Mouse (Mus musculus): ENCODE results near the gene Zdhhc1. TPM values are rescaled to one million over a fixed set of nuclear protein-coding genes. Genes with fewer than 3 reads are reported as not detected.

Gene Zdhhc1
- polyA plus RNA-seq, 1 experiment from 2014 or later = 15.0 TPM

DNA sequence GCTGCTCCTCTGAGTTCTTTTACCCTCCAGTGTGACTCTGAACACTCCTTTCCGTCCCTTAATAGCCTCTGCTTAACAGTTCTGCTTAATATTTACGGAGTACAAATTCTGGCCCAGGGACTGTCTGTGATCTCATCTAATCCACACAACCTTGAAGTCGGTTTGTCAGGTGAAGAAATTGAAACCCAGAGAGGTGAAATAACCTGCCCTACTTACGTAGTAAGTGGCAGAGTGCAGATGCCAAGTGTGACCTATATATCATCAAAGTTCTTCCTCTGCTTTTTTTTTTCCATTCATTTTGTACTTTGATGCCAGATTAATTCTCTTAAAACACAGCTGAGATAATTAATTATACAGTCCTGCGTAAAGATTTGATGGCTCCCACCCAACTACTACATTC lies 62.6 kb downstream of the Zdhhc1 start:
- DNase-seq (ENCODE audit: low spot score) (no peak), ATAC-seq (replicated peaks; ENCODE audit: insufficient number of reproducible peaks, low FRiP score, low TSS enrichment, low read depth) (no peak)

GRCm38 (mm10) chr8:105433511-105433910 lies 63.2 kb downstream of the Zdhhc1 start:
- WGBS = 53% methylated on average over 5 of the region's 5 CpGs

More for the DNA sequence above, 62.6 kb downstream of the Zdhhc1 start:
- Histone ChIP-seq H3K4me2 (ENCODE audit: low read depth, low read length) (no peak overlapping the region), H3K4me1 (ENCODE audit: control insufficient read depth, insufficient read depth, low read length) (no peaks in the 10 kb centered on the region; the same call in 1 of the 2 replicates), H3K9me3 (replicated peaks; ENCODE audit: control insufficient read depth, low read length) (no peaks in the 10 kb centered on the region), H3K27ac (replicated peaks; ENCODE audit: low read depth, low read length) (no peak overlapping the region), H3K4me3 (ENCODE audit: low read depth, low read length) (no peak overlapping the region), H3K36me3 (replicated peaks; ENCODE audit: control insufficient read depth, insufficient read depth, low read depth, low read length) (no peaks in the 10 kb centered on the region), H3K9ac (replicated peaks; ENCODE audit: low read length) (no peak overlapping the region), H3K27me3 (ENCODE audit: control insufficient read depth, insufficient read depth, low read length) (no peaks in the 10 kb centered on the region)
- WGBS = 69% methylated on average over 5 of the region's 5 CpGs

GRCm38 (mm10) chr8:105433021-105433420 lies 63.7 kb downstream of the Zdhhc1 start:
- DNase-seq (ENCODE audit: low spot score) = no peak

More at GRCm38 (mm10) chr8:105433511-105433910, 63.2 kb downstream of the Zdhhc1 start:
- H3K27ac ChIP-seq (replicated peaks; ENCODE audit: low read depth, low read length) = no peak overlapping the region
- H3K4me1 ChIP-seq (ENCODE audit: control insufficient read depth, insufficient read depth, low read length) = no peaks in the 10 kb centered on the region; the same call in 1 of the 2 replicates
- H3K36me3 ChIP-seq (replicated peaks; ENCODE audit: control insufficient read depth, insufficient read depth, low read depth, low read length) = no peaks in the 10 kb centered on the region
- H3K9ac ChIP-seq (replicated peaks; ENCODE audit: low read length) = no peak overlapping the region
- no peak for ATAC-seq (replicated peaks; ENCODE audit: insufficient number of reproducible peaks, low FRiP score, low TSS enrichment, low read depth)
- no peaks in the 10 kb centered on the region for H3K9me3 ChIP-seq (replicated peaks; ENCODE audit: control insufficient read depth, low read length)
- H3K27me3 ChIP-seq (ENCODE audit: control insufficient read depth, insufficient read depth, low read length) = no peaks in the 10 kb centered on the region
- no peak overlapping the region for H3K4me2 ChIP-seq (ENCODE audit: low read depth, low read length)
- DNase-seq (ENCODE audit: low spot score) = no peak
- H3K4me3 ChIP-seq (ENCODE audit: low read depth, low read length) = no peak overlapping the region

GRCm38 (mm10) chr8:105431743-105432515 lies 64.8 kb downstream of the Zdhhc1 start:
- Histone ChIP-seq H3K9me3 (replicated peaks; ENCODE audit: control insufficient read depth, low read length) (no peaks in the 10 kb centered on the region), H3K4me2 (ENCODE audit: low read depth, low read length) (no peak overlapping the region), H3K27ac (replicated peaks; ENCODE audit: low read depth, low read length) (no peak overlapping the region), H3K27me3 (ENCODE audit: control insufficient read depth, insufficient read depth, low read length) (no peaks in the 10 kb centered on the region), H3K4me3 (ENCODE audit: low read depth, low read length) (no peak overlapping the region), H3K36me3 (replicated peaks; ENCODE audit: control insufficient read depth, insufficient read depth, low read depth, low read length) (no peaks in the 10 kb centered on the region), H3K9ac (replicated peaks; ENCODE audit: low read length) (no peak overlapping the region), H3K4me1 (ENCODE audit: control insufficient read depth, insufficient read depth, low read length) (no peaks in the 10 kb centered on the region; the same call in 1 of the 2 replicates)
- ATAC-seq (replicated peaks; ENCODE audit: insufficient number of reproducible peaks, low FRiP score, low TSS enrichment, low read depth) (no peak), DNase-seq (ENCODE audit: low spot score) (no peak)
- WGBS = 48% methylated on average over 7 of the region's 7 CpGs

More at GRCm38 (mm10) chr8:105433021-105433420, 63.7 kb downstream of the Zdhhc1 start:
- no peak overlapping the region for H3K4me3 ChIP-seq (ENCODE audit: low read depth, low read length)
- no peaks in the 10 kb centered on the region for H3K9me3 ChIP-seq (replicated peaks; ENCODE audit: control insufficient read depth, low read length)
- 38% methylated on average over 6 of the region's 6 CpGs for WGBS
- no peak overlapping the region for H3K4me2 ChIP-seq (ENCODE audit: low read depth, low read length)
- no peak overlapping the region for H3K9ac ChIP-seq (replicated peaks; ENCODE audit: low read length)
- no peak for ATAC-seq (replicated peaks; ENCODE audit: insufficient number of reproducible peaks, low FRiP score, low TSS enrichment, low read depth)
- H3K27ac ChIP-seq (replicated peaks; ENCODE audit: low read depth, low read length) = no peak overlapping the region
- H3K27me3 ChIP-seq (ENCODE audit: control insufficient read depth, insufficient read depth, low read length) = no peaks in the 10 kb centered on the region
- H3K36me3 ChIP-seq (replicated peaks; ENCODE audit: control insufficient read depth, insufficient read depth, low read depth, low read length) = no peaks in the 10 kb centered on the region
- H3K4me1 ChIP-seq (ENCODE audit: control insufficient read depth, insufficient read depth, low read length) = no peaks in the 10 kb centered on the region; the same call in 1 of the 2 replicates

GRCm38 (mm10) chr8:105426878-105427277 lies 69.8 kb downstream of the Zdhhc1 start:
- WGBS = 74% methylated on average over 6 of the region's 6 CpGs
- H3K4me3 ChIP-seq (ENCODE audit: low read depth, low read length) = no peak overlapping the region

More at GRCm38 (mm10) chr8:105426878-105427277, 69.8 kb downstream of the Zdhhc1 start:
- no peaks in the 10 kb centered on the region for H3K36me3 ChIP-seq (replicated peaks; ENCODE audit: control insufficient read depth, insufficient read depth, low read depth, low read length)
- no peak overlapping the region for H3K27ac ChIP-seq (replicated peaks; ENCODE audit: low read depth, low read length)
- no peak for DNase-seq (ENCODE audit: low spot score)
- no peaks in the 10 kb centered on the region for H3K9me3 ChIP-seq (replicated peaks; ENCODE audit: control insufficient read depth, low read length)
- no peaks in the 10 kb centered on the region for H3K4me1 ChIP-seq (ENCODE audit: control insufficient read depth, insufficient read depth, low read length)
- no peaks in the 10 kb centered on the region for H3K27me3 ChIP-seq (ENCODE audit: control insufficient read depth, insufficient read depth, low read length)
- H3K4me2 ChIP-seq (ENCODE audit: low read depth, low read length) = no peak overlapping the region
- ATAC-seq (replicated peaks; ENCODE audit: insufficient number of reproducible peaks, low FRiP score, low TSS enrichment, low read depth) = no peak
- no peak overlapping the region for H3K9ac ChIP-seq (replicated peaks; ENCODE audit: low read length)

Other genes with a start within 250 kb of the Zdhhc1 start
- 2.3 and 3.3 TPM in 2 replicates for gene B3gnt9, start 241.7 kb downstream of the Zdhhc1 start, polyA plus RNA-seq (2014; fragmentation: Nextera tagmentation; extraction: Ambion mirVana)
- 14.0 and 16.6 TPM in 2 replicates for gene Tradd, start 232.3 kb downstream of the Zdhhc1 start, polyA plus RNA-seq (2014; fragmentation: Nextera tagmentation; extraction: Ambion mirVana)
- gene Fbxl8, start 232.3 kb downstream of the Zdhhc1 start, polyA plus RNA-seq (2014; fragmentation: Nextera tagmentation; extraction: Ambion mirVana) = 1.2 and 2.0 TPM in 2 replicates
- gene Hsf4, start 227.1 kb downstream of the Zdhhc1 start, polyA plus RNA-seq (2014; fragmentation: Nextera tagmentation; extraction: Ambion mirVana) = 0.13 TPM in 1 of 2 replicates, not detected in the other
- 0.84 and 1.2 TPM in 2 replicates for gene Nol3, start 220.8 kb downstream of the Zdhhc1 start, polyA plus RNA-seq (2014; fragmentation: Nextera tagmentation; extraction: Ambion mirVana)
- gene 4931428F04Rik, start 207.0 kb downstream of the Zdhhc1 start, polyA plus RNA-seq (2014; fragmentation: Nextera tagmentation; extraction: Ambion mirVana) = 23.6 and 25.2 TPM in 2 replicates
- 7.2 and 8.2 TPM in 2 replicates for gene Exoc3l, start 200.8 kb downstream of the Zdhhc1 start, polyA plus RNA-seq (2014; fragmentation: Nextera tagmentation; extraction: Ambion mirVana)
- gene E2f4, start 199.2 kb downstream of the Zdhhc1 start, polyA plus RNA-seq (2014; fragmentation: Nextera tagmentation; extraction: Ambion mirVana) = 103 and 110 TPM in 2 replicates
- 2.8 and 3.3 TPM in 2 replicates for gene Elmo3, start 191.3 kb downstream of the Zdhhc1 start, polyA plus RNA-seq (2014; fragmentation: Nextera tagmentation; extraction: Ambion mirVana)
- gene Lrrc29, start 170.6 kb downstream of the Zdhhc1 start, polyA plus RNA-seq (2014; fragmentation: Nextera tagmentation; extraction: Ambion mirVana) = 0.83 and 0.98 TPM in 2 replicates
- gene Tmem208, start 170.5 kb downstream of the Zdhhc1 start, polyA plus RNA-seq (2014; fragmentation: Nextera tagmentation; extraction: Ambion mirVana) = 91.7 and 99.6 TPM in 2 replicates
- gene Fhod1, start 148.9 kb downstream of the Zdhhc1 start, polyA plus RNA-seq (2014; fragmentation: Nextera tagmentation; extraction: Ambion mirVana) = 1.8 and 2.6 TPM in 2 replicates
- 3.8 and 4.0 TPM in 2 replicates for gene Slc9a5, start 148.1 kb downstream of the Zdhhc1 start, polyA plus RNA-seq (2014; fragmentation: Nextera tagmentation; extraction: Ambion mirVana)
- 0.28 and 0.29 TPM in 2 replicates for gene Plekhg4, start 123.6 kb downstream of the Zdhhc1 start, polyA plus RNA-seq (2014; fragmentation: Nextera tagmentation; extraction: Ambion mirVana)
- gene Kctd19, start 83.4 kb downstream of the Zdhhc1 start, polyA plus RNA-seq (2014; fragmentation: Nextera tagmentation; extraction: Ambion mirVana) = not detected in 2 replicates
- gene Lrrc36, start 83.3 kb downstream of the Zdhhc1 start, polyA plus RNA-seq (2014; fragmentation: Nextera tagmentation; extraction: Ambion mirVana) = 0.39 and 0.49 TPM in 2 replicates
- 49.5 and 59.1 TPM in 2 replicates for gene Tppp3, start 25.4 kb downstream of the Zdhhc1 start, polyA plus RNA-seq (2014; fragmentation: Nextera tagmentation; extraction: Ambion mirVana)
- gene Hsd11b2, start 21.9 kb upstream of the Zdhhc1 start, polyA plus RNA-seq (2014; fragmentation: Nextera tagmentation; extraction: Ambion mirVana) = 11.9 and 12.6 TPM in 2 replicates
- 89.8 and 95.5 TPM in 2 replicates for gene Atp6v0d1, start 69.1 kb upstream of the Zdhhc1 start, polyA plus RNA-seq (2014; fragmentation: Nextera tagmentation; extraction: Ambion mirVana)
- 7.3 and 8.7 TPM in 2 replicates for gene Ripor1, start 108.4 kb upstream of the Zdhhc1 start, polyA plus RNA-seq (2014; fragmentation: Nextera tagmentation; extraction: Ambion mirVana)
- gene Ctcf, start 139.7 kb upstream of the Zdhhc1 start, polyA plus RNA-seq (2014; fragmentation: Nextera tagmentation; extraction: Ambion mirVana) = 116 and 118 TPM in 2 replicates
- gene Agrp, start 140.5 kb upstream of the Zdhhc1 start, polyA plus RNA-seq (2014; fragmentation: Nextera tagmentation; extraction: Ambion mirVana) = 1.0 and 1.7 TPM in 2 replicates
- 0.88 and 1.8 TPM in 2 replicates for gene Carmil2, start 189.4 kb upstream of the Zdhhc1 start, polyA plus RNA-seq (2014; fragmentation: Nextera tagmentation; extraction: Ambion mirVana)
- gene Acd, start 204.2 kb upstream of the Zdhhc1 start, polyA plus RNA-seq (2014; fragmentation: Nextera tagmentation; extraction: Ambion mirVana) = 53.8 and 56.5 TPM in 2 replicates
- 13.2 and 16.3 TPM in 2 replicates for gene Pard6a, start 204.2 kb upstream of the Zdhhc1 start, polyA plus RNA-seq (2014; fragmentation: Nextera tagmentation; extraction: Ambion mirVana)
- gene 4933405L10Rik, start 210.8 kb upstream of the Zdhhc1 start, polyA plus RNA-seq (2014; fragmentation: Nextera tagmentation; extraction: Ambion mirVana) = 0.50 TPM in 1 of 2 replicates, not detected in the other
- 31.2 and 36.7 TPM in 2 replicates for gene Enkd1, start 211.3 kb upstream of the Zdhhc1 start, polyA plus RNA-seq (2014; fragmentation: Nextera tagmentation; extraction: Ambion mirVana)

All from embryonic facial prominence, embryonic 11.5 days (tissue).